Mouse (Mus musculus) central nervous system, embryonic 14 days (tissue): ENCODE results near the gene Colgalt1. TPM values are rescaled to one million over a fixed set of nuclear protein-coding genes. Genes with fewer than 3 reads are reported as not detected.

Experiments
- polyA plus RNA-seq: library from polyadenylated mRNA; depleted of rRNA; stranded (reverse); fragments of >200 nt; gene quantifications from 2 replicates; pipeline ENCODE4 v1.2.3, GENCODE M21; 2012; rRNA removed

Colgalt1 gene
- 134 and 175 TPM in 2 replicates for polyA plus RNA-seq

GRCm38 (mm10) chr8:71610822-71611651, at the start of gene Colgalt1:
Colgalt1 (plus strand) TSS chr8:71610998.

DNA sequence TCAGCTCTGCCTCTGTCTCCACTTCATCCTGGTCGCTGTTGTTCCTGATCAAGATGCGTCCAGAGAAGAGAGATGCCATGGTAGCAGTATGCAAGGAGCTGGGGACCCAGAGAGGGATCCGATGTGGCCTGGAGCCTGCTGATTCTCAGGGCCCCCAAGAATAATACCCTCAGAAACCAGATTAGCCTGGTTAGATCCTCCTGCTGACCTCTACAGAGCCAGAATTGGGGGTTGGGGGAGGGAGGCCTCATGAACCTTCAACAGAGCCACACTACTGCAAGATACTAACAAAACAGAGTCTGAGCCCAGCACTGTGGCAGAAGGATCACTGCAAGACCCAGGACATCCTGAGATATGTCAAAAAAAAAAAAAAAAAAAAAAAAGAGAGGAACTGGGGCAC, 44.3 kb upstream of the Colgalt1 start, which contains the start of gene Nxnl1:
Gene Nxnl1, minus strand, starts transcription at position 101 of the 400 bp plus-strand sequence.

DNA sequence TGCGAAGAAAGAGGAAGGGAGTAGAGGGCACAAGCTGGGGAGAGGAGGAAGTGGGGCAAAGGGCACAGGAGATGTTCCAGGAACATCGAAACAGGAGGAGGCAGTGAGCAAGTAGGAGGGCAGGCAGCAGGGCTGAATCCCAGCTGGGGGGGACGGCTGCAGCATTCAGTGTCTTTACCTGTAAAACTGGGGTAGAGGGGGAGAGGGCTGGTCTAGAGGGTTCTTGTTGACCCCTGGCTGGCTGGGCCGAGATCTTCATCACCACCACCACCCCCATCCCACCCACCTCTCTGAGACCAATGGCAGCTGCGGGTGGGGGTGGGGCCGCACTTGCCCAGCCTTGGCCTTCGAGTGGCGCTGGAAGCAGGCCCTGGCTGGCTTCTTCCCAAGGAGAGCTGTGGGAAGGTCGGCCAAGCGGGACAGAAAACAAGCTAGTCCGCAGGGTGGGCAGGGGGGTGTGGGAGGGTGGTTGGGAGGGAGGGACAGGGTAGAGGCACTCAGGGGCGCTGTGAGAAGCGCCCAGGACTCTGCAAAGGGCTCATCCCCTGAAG, 42.3 kb upstream of the Colgalt1 start, which contains the start of gene Slc27a1:
Gene Slc27a1, plus strand, starts transcription at position 496 of the 551 bp plus-strand sequence.

GRCm38 (mm10) chr8:71591471-71592373, 19.1 kb upstream of the Colgalt1 start, which contains the start of gene Pgls:
Pgls (plus strand) TSS chr8:71592176.

GRCm38 (mm10) chr8:71597451-71597850, 13.3 kb upstream of the Colgalt1 start, which contains the start of gene Fam129c:
Fam129c (plus strand) TSS chr8:71597648.

GRCm38 (mm10) chr8:71671549-71671965, 60.8 kb downstream of the Colgalt1 start, which contains the start of gene Unc13a:
Unc13a (minus strand) TSS chr8:71671757.

Other genes with a start within 250 kb of the Colgalt1 start
- 175 and 182 TPM in 2 replicates for gene Use1, start 244.2 kb upstream of the Colgalt1 start, polyA plus RNA-seq
- gene Ocel1, start 239.7 kb upstream of the Colgalt1 start, polyA plus RNA-seq, result 5.5 and 5.6 TPM in 2 replicates
- gene Nr2f6, start 229.0 kb upstream of the Colgalt1 start, polyA plus RNA-seq, result 41.8 and 52.9 TPM in 2 replicates
- 9.2 and 11.1 TPM in 2 replicates for gene Ushbp1, start 215.2 kb upstream of the Colgalt1 start, polyA plus RNA-seq
- 130 and 141 TPM in 2 replicates for gene Babam1, start 214.1 kb upstream of the Colgalt1 start, polyA plus RNA-seq
- gene Ankle1, start 205.0 kb upstream of the Colgalt1 start, polyA plus RNA-seq, result 24.8 and 26.3 TPM in 2 replicates
- gene Abhd8, start 147.3 kb upstream of the Colgalt1 start, polyA plus RNA-seq, result 122 and 130 TPM in 2 replicates
- gene Mrpl34, start 146.0 kb upstream of the Colgalt1 start, polyA plus RNA-seq, result 88.1 and 98.9 TPM in 2 replicates
- 167 and 174 TPM in 2 replicates for gene Dda1, start 141.8 kb upstream of the Colgalt1 start, polyA plus RNA-seq
- gene Ano8, start 125.0 kb upstream of the Colgalt1 start, polyA plus RNA-seq, result 123 and 140 TPM in 2 replicates
- gene Gtpbp3, start 122.9 kb upstream of the Colgalt1 start, polyA plus RNA-seq, result 27.1 and 27.9 TPM in 2 replicates
- gene Plvap, start 99.2 kb upstream of the Colgalt1 start, polyA plus RNA-seq, result 11.4 and 18.7 TPM in 2 replicates
- gene Ccdc194, start 85.3 kb upstream of the Colgalt1 start, polyA plus RNA-seq, result 0.59 and 0.60 TPM in 2 replicates
- 36.4 and 46.8 TPM in 2 replicates for gene Bst2, start 73.5 kb upstream of the Colgalt1 start, polyA plus RNA-seq
- 81.1 and 89.0 TPM in 2 replicates for gene Mvb12a, start 68.1 kb upstream of the Colgalt1 start, polyA plus RNA-seq
- gene Tmem221, start 52.1 kb upstream of the Colgalt1 start, polyA plus RNA-seq, result 0.05 and 0.15 TPM in 2 replicates
- gene Nxnl1, start 44.4 kb upstream of the Colgalt1 start, polyA plus RNA-seq, result not detected in 2 replicates
- 117 and 122 TPM in 2 replicates for gene Slc27a1, start 42.1 kb upstream of the Colgalt1 start, polyA plus RNA-seq
- gene Pgls, start 18.8 kb upstream of the Colgalt1 start, polyA plus RNA-seq, result 133 and 140 TPM in 2 replicates
- gene Fam129c, start 13.3 kb upstream of the Colgalt1 start, polyA plus RNA-seq, result 9.8 and 10.5 TPM in 2 replicates
- 65.1 and 70.6 TPM in 2 replicates for gene Unc13a, start 60.8 kb downstream of the Colgalt1 start, polyA plus RNA-seq
- 4.6 and 6.3 TPM in 2 replicates for gene Jak3, start 65.3 kb downstream of the Colgalt1 start, polyA plus RNA-seq
- gene Insl3, start 78.2 kb downstream of the Colgalt1 start, polyA plus RNA-seq, result 1.8 and 2.0 TPM in 2 replicates
- 0.51 and 0.57 TPM in 2 replicates for gene B3gnt3, start 90.8 kb downstream of the Colgalt1 start, polyA plus RNA-seq
- gene Fcho1, start 114.7 kb downstream of the Colgalt1 start, polyA plus RNA-seq, result 151 and 159 TPM in 2 replicates